Mouse (Mus musculus) megakaryocyte, adult 5-6 weeks (primary cell): Measurements from ENCODE around the gene Fam222b. TPM values are rescaled to one million over a fixed set of nuclear protein-coding genes. Genes with fewer than 3 reads are reported as not detected.
"Not testable (repeated sequence)": the region's sequence is repeated elsewhere in the genome, so short reads cannot be mapped to it uniquely, and the experiment has no call there.

Source experiments
- ATAC-seq: 2 replicates; pipeline ENCODE4 v1.8.0; 2016; ENCODE audit warnings: mild to moderate bottlenecking, inconsistent platforms; ENCODE audit not compliant: poor library complexity, severe bottlenecking
- total RNA-seq, 2 experiments: library from RNA; stranded (forward) in 1 of 2; stranded (reverse) in 1 of 2; fragments of 153-499, 151-499 nt in 1 of 2; fragments of 221-1000, 200-1000 nt in 1 of 2; gene quantifications; 2 replicates each; pipeline versions ENCODE4 v1.2.3 to v1.2.4; 2015 to 2017

Fam222b gene
- total RNA-seq, 2 experiments from 2014 or later = 9.1 to 24.0 TPM

DNA sequence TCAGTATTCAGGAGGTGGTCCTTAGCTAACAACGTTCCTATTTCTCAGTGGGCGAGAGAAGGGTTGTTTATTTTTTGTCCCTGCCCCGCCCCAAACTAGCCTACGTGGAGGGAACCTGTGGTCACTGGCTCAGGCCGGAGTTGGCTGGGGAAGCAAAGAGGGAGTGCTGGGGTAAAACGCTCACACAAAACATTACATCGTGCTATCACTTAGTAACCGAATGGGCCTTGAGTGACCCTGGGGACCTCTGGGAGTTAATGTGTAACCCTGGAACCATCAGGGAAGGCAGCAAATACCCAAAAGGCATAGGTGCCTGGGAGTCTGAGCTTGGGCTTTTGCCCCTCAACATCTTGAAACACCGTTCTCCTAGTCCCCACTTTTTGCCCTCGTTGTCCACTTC is 83.0 kb downstream of the Fam222b start:
- ATAC-seq = peak; percentile 48

DNA sequence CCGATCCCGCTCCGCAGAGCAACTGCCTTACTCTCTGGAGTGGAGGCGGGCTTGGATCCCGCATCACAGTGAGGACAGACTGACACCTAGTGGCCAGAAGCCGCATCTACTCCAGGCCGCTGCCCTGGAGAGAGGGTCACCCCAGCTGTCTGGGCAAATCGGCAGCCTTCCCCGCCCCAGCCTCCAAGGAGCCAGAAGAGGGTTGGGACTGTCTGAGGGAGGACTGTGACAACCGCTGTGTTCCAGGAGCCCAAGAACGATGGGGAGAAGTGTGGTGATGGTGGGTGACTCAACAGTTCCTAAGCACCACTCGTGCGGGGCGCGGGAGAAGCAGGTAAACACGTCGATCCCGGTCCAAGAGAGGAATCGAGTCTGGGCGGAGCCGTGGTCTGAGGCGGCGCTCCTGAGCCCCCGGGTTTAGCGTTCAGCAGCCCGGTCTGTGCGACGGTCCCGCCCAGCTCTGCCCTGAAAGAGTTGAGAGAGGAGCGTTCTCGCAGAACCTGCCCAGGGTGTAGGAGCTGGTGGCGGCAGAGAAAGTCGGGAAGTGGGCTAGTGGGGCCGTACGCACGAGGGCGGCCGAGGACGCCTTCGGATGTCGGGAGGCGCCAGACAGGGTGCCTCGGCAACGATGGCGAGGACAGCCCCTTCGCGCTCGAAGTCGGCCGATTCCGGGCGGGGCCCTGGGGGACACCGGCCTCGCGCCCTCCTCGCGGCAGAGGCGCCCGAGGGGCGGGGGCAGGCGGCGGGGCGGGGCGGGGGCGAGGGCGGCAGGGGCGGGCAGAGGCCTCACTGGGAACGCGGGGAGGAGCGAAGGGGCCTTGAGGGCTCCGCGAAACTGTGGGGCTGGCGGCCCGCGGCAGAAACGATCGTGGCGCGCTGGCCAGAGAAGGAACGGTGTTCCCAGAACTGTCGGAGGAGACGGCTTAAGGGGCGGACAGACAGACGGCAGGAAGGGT is 83.7 kb downstream of the Fam222b start:
- ATAC-seq = peak; percentile 76

DNA sequence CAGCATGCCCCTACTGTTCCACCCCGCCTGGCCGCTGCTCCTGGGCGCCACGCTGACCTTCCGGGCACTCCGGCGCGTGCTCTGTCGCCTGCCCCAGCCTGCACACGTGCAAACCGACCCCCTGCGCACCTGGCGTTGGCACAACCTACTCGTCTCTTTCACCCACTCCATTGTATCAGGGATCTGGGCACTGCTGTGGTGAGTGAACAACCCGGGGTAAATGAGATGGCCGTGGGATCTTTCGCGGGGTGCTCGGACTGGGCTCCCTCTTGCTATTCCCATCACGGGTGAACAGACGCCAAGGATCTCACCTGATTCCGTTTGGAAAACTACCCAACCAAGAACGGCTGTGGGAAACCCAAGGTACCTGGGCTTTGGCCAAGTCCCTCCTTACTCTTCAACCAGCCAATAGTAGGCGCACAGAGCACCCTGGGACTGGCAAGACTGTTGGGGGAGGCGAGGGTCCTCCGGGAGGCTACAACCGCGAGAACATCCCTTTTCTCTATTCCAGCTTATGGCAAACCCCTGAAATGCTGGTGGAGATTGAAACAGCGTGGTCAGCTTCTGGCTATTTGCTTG is 84.5 kb downstream of the Fam222b start:
- ATAC-seq = no peak

DNA sequence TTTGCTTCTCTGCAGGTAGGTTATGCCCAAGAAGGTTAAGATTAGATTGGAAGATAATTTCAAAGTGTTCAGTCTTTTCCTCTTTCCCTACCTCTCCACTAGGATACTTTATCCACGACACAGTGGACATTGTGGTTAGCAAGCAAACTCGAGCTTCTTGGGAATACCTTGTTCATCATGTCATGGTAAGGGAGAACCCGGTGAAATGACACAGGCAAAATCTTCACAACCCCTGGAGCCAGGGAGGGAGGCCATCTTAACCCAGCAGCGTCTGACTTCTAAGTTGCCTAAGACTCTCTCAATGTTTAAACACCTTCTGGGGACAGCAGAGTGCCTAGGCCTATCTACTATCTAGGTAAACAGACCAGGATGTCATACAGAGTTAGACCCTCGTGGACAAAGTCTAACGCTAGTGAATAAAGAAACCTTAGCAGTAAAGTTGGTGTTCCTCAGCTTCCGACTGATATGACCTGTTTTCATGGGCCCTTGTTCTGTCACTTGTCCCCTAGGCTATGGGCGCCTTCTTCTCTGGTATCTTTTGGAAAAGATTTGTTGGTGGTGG is 85.1 kb downstream of the Fam222b start:
- no peak for ATAC-seq

DNA sequence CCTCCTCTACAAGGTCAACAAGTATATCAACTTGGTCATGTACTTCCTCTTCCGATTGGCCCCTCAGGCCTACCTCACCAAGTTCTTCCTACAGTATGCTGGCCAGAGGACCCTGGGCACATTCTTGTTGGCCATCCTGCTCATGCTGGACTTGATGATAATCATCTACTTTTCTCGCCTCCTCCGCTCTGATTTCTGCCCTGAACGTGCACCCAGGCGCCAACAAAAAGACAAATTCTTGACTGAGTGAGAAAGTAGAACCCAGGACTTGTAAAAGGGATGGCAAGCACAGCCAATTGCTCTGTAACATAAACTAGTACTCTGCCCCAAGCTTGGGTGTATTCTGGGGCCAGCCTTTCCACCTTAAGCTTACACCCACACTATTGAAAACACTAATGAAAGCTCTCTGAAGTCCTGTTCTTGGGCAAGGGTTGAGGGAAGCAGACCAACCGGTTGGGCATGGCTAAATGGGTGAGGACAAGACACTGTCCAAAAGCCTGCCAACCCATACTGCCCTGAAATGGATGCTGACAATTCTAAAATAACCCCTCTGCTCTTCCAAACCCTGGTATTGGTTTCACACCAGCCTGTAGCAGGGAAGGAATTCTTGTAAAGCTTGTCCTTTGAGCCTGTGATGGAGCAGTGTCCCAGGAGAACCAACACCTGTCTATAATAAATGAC is 85.8 kb downstream of the Fam222b start:
- ATAC-seq = no peak

DNA sequence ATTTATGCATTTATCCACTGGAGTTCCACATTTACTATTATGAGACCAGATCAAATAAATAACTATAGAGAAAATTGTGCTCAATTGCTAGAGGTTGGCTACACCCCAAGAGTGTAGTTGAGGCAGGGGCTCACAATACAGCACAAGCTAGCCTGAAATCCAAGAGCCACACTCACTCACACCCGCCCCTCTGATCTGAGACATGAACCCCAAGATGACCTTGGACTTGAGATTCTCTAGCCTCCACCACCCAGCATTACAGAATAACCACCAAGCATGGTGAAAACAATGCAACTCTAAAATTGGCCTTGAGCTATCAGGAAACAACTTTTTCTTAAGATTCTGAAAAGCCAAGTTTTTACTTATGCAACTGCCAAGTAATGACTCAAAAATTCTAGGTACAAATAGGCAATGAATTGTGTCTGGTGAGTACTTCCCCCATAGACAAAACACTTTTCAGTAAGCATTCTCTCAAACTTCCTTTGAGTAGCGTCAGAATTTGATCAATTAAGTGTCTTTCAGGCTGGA is 87.4 kb downstream of the Fam222b start:
- no peak for ATAC-seq

DNA sequence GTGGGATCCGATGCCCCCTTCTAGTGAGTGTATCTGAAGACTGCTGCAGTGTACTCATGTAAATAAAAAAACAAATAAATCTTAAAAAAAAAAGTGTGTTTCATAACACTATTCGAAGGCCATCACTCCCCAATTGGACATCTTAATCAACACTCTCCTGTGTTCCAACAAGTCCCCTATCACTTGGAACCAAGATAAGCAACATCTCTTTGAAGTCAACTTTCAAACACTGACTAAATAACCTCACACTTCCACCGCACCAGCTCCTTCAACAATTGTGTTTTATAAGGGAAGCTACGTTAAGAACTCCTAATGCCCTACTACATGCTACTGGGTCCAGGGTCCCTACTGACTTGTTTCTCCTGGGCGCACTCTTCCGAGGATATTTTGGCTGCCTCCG is 88.0 kb downstream of the Fam222b start:
- ATAC-seq = no peak

DNA sequence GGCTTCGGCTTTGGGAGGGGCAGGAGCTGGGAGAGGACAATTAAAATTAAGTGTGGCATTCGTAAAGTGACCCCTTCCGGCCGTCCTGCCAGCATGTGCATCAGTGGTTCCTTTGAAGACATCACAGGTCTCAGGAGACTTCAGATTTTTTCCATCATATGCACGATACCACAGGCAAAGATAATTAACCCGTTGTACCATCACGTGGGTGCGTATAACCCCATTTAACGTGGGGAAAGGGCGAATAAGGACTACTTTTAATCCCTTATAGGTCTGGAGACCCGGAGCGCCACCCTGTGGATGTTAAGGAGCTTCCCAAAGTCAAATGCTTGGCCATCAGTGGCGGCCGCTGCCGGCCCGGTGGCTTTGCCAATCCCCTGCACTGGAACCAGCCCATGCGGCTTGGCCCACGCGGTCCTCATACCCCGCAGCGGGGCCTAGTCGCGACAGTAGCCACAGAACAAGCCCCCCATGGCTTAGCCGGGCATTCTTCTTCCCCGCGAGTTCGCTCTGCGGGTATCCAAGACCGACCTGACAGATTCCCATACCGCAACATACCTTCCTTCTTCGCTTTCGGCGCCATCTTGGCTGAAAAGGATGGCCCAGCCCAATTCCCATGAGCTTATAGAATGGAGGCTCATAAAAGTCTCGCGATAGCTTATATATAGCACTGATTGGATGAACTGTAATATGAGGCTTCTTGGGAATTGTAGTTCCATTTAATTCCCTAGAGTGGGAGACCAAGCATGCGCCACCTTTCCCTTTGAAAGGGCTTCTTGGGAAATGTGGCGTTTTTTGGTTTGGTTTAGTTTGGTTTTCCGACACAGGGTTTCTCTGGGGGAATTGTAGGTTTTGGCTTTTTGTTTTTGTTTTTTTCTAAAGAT is 88.7 kb downstream of the Fam222b start, which contains the start of gene Rpl23a:
Gene Rpl23a (minus strand): TSS at position 624 of the 884 bp plus-strand sequence.
- peak; percentile 92 for ATAC-seq

DNA sequence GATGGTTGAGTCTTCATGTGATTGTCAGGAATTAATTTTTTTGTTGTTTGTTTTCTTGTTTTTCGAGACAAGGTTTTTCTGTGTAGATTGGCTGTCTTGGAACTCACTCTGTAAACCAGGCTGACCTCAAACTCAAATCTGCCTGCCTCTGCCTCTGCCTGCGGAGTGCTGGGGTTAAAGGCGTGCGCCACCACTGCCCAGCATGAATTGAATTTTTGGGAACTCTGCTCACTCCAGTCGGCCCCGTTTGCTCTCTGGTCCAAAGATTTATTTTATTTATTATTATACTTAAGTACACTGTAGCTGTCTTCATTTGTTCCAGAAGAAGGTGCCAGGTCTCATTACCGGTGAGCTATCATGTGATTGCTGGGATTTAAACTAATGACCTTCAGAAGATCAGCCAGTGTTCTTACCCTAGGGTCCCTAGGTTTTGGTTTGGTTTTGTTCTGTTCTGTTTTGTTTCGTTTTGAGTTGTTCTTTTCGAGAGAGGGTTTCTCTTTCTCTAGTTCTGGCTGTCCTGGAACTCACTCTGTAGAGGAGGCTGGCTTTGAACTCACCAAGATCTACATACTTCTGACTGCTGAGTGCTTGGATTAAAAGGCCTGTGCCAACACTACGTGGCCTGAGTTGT is 89.5 kb downstream of the Fam222b start:
- no peak for ATAC-seq

DNA sequence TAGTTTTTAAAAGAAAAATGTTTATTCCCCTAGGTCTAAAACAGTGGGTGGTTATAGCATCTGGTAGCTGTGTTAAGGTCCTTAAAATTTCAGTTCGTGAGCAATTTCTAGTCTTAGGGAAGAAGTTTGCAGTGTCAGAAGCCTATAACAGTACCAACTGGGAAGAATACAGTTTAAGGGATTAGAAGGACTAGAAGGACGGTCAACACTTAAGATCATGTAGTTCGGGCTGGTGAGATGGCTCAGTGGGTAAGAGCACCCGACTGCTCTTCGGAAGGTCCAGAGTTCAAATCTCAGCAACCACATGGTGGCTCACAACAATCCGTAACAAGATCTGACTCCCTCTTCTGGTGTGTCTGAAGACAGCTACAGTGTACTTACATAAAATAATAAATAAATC is 90.2 kb downstream of the Fam222b start:
- not testable (repeated sequence) for ATAC-seq

DNA sequence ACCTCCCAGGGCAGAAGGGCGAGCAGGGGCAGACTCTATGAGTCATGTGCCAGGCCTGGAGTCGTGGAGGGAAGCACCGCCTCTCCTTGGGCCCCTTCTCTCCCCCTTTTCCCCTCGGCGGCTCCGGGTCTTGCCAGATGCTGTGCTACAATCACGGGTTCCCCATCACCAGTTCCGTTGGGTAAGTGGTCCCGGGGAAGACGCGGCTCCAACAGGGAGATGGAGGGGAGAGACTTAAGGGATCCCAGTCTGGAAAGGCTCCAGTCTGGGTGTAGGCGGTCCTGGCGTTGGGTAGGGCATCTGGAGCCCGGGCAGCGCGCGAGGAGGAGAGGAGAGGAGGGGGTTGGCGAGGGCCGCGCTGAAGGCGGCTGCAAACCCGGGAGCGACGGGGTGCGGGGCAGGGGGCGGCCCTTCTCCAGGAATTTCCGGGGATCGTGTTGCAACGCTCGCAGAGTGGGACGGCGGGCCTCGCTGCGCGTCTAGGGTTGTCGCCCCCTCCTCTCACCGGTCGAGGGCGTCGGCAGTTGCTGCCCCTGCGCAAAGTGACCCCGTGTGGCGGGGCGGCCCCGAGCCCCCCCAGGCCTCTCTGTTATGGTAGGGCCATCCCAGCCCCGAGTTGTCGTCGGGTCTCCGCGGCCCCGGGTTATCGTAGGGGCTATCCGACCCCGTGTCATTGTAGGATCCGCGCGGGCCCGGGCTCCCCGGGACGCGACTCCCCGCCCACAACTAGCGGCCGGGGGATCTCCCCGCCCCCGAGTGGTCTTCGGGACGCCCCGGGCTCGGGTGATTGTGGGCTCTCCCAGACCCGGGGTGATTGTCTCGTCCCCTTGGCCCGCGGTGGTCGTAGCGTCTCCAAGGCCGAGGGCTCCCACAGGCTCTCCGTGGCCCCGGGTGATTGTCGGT is 94.1 kb downstream of the Fam222b start, which contains the start of gene Rab34:
Gene Rab34 (plus strand): TSS at position 100 of the 903 bp plus-strand sequence.
- peak; percentile 31; the same call in 1 of the 2 replicates for ATAC-seq

DNA sequence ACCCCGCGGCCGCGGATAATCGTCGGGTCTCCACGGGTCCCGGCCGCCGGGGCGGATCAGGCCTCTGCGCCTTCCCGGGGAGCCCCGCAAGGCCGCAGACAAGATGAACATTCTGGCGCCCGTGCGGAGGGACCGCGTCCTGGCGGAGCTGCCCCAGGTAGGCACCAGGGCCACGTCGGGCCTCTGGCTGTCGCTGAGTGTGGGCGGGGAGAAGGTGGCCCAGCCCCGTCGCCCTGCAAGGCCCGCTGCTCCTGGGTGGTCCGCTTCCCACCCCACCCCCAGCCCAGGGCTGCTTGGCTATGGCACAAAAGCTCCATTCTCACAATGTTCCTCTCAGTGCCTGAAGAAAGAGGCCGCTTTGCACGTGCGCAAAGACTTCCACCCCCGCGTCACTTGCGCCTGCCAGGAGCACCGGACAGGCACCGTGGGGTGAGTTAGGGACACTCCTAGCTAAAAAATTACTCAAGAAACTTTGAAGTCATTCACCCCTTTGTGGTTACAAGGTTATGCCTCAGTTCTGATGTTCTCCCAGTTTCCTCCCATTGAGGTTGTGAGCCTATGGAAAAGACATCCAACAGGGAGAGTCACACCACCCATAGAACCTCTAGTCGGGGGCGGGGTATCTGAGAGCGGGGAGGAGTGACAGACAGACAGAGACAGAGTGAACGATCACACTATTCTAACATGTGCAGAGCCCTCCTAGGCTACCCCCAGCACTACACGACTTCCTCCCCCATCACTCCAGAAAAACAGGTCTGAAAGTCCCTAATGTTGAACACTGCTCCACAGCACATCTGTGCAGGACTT is 95.0 kb downstream of the Fam222b start:
- ATAC-seq = peak; percentile 40; the same call in 1 of the 2 replicates

DNA sequence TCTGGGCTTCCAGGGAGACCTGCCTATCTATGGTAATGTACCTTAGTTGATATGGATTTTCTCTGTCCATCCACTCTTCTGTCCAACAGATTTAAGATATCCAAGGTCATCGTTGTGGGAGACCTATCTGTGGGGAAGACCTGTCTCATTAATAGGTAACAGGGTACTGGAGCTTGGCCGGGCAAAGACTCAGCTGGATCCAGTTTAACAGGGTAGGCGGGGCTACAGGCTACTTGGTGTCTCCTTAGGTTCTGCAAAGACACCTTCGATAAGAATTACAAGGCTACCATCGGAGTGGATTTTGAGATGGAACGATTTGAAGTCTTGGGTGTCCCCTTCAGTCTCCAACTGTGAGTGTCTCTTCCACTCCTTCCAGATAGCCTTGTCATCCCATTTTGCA is 95.6 kb downstream of the Fam222b start:
- ATAC-seq = no peak

DNA sequence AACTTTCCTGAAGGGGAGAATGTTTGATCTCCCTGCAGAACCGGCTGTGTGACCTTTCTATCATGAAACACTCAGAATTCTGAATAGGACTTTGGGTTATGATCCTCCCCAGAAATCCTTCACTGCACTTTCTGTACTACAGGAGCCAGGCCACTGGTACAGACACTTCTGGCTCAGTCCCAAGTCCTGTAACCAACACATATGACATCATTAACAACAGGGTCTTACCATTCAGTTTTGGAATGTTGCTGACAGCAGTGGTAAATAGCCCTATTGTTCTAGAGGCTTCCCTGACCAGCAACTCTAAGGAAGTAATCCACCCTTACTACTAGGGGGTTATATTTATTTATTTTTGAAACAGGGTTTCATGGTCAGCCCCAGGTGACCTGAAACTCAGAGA is 98.7 kb downstream of the Fam222b start, which contains the start of gene Proca1:
Gene Proca1 (plus strand): TSS at position 280 of the 400 bp plus-strand sequence.
- ATAC-seq = no peak

DNA sequence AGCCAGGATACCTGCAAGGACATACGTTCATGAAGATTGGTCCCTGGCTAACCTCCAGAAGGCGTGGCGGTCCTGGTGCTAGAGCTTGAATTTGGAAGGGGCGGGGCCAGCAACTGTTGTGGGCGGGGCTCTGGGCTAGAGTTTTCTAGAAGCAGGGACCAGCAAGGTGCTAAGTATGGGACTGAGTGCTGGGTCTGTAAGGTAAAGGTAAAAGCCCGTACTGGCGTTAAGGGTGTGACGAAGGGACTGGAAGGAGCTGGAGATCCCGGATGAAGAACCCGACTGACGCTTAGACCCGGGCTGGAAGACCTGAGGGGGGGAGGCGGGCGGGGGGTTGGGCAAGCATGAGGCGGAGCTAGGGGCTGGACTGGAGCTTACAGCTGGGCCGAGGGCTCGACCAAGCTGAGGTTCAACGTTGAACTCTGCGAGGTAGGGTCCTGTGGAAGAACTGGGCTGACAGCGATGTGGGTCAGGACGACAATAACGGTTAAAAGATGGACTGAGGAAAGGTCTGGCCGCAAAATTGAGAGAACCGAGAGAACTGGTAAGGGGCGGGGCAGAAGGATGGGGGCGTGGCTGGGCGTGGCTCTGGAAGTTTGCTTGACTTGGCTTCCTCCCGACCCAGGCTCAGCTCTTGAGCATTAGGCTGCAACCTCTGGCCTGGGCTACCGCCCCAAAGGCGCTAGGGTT is 100.1 kb downstream of the Fam222b start:
- peak; percentile 97 for ATAC-seq

DNA sequence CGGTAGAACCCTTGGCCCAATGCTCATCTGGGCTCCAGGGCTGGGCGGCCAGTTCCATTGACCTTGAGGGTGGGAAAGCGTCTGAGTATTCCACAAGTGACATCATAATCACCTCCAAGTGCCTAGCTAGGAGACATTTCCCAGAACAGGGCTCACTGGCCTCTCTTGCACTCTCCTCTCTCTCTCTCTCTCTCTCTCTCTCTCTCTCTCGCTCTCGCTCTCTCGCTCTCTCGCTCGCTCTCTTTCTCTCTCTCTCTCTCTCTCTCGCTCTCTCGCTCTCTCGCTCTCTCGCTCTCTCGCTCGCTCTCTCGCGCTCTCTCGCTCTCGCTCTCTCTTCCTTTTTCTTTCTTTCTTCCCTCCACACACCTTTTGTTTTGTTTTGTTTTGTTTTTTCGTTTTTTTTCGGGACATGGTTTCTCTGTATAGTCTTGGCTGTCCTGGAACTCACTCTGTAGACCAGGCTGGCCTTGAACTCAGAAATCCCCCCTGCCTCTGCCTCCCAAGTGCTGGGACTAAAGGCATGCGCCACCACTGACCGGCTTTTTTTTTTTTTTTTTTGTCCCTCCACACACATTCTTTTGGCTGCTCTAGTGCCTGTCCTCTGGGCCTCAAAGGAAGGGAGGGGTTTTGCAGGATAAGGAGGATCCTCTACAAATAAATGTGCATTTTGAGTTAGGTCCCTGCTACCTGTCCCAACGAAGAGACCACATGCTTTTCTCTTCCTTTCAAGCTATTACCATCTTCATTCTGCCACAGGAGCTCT is 100.8 kb downstream of the Fam222b start:
- no peak for ATAC-seq
